Mouse (Mus musculus) frontal cortex, postnatal 14 days (tissue): ENCODE measurements around the gene Cnp.
"Not testable (repeated sequence)": the region's sequence is repeated elsewhere in the genome, so short reads cannot be mapped to it uniquely, and the experiment has no call there.

Source experiments
- DNase-seq, 2 experiments: peaks; one replicate each; pipeline ENCODE4 v3.0.0; 2022; ENCODE audit warnings: low spot score in 2 of 2

Gene Cnp

GRCm38 (mm10) chr11:100574708-100575483 lies at the start of gene Cnp:
TSS of gene Cnp (plus strand) at chr11:100574904.
- DNase-seq, result peak in 1 of 2 experiments; percentile 47

DNA sequence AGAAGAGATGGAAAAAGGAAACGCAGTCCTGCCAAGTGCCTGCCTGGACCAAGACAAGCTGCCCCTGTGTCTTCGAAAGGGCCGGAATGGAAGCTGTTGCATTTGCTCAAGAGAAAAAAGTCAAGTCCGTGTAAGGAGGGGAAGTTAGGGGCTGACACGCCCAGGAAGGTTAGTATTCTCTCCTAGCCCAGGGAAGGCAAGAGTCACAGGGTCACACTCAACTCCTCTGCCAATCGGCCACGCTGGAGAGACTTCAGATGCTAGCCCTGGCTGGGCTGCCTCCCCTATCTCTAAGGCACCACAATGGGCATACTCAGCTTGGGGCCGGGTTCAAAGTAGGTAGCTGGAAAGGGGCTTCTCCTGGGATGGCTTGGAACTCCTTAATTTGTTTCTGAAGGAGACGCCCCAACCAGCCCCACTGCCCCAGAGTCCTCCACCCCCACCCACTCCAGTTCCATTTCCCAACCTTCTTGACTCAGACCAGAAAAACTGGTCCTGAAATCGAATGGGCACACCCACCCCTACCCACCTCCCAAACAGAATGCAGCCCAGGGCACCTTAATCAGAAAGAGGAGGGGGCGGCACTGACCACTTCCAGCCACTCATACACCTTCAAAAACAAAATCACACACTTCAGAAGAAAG lies 49.6 kb upstream of the Cnp start:
- DNase-seq, result no peak

- DNase-seq, result no peak
Measured at GRCm38 (mm10) chr11:100526052-100526816, 48.5 kb upstream of the Cnp start.

- DNase-seq, result peak; percentile 37 to 59
Measured at GRCm38 (mm10) chr11:100527066-100527457, 47.6 kb upstream of the Cnp start.

DNA sequence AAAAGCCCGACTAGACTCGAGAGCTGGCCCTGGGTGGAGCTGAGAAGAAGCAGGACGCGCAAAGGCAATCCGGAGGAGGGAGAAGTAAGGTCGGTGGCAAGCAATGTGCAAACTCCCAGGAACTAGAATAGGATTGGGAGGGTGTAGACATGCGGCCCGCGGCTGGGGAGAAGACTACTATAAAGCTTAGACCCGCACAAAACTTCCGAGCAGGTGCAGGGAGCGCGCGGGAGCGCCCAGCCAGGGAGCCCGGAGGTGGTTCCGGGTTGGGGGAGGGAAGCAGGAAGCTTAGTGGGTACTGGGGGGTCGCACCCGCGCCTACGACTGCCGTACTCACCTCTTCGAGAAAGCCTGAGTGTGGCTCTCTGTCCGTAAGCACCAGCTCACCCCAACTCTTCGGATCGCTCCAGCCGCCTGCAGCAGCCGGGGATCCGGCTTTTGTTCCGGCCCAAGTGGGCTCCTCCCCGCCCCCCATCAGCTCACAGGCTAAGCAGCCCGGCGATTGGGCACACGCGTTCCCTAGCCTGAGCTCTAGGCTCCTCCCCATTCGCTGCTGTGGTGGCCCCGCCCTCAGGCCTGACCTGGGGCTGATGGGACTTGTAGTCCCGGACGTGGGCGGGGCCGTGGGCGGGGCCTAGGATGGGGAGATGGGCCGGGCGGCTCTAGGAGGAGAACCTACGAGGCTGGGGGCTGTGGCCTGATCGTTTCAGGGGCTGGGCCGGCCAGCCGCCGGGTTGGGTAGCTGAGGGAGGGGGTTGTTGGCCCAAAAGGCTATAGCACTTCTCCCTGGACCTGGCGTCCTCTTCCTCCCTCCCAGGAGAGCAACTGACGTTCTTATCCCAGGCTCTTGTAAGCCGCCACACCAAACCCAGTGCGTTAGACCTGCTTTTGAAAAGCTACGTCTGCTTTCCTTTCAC lies 47.0 kb upstream of the Cnp start, which contains the start of gene Acly:
Gene Acly (minus strand): TSS at position 543 of the 917 bp plus-strand sequence.
- peak; percentile 97 to 99 for DNase-seq

GRCm38 (mm10) chr11:100528375-100529165 lies 46.1 kb upstream of the Cnp start:
- DNase-seq, result no peak

GRCm38 (mm10) chr11:100533871-100534270 lies 40.8 kb upstream of the Cnp start:
- DNase-seq, result no peak

- not testable (repeated sequence) for DNase-seq
Measured at GRCm38 (mm10) chr11:100534411-100534810, 40.3 kb upstream of the Cnp start.

- not testable (repeated sequence) for DNase-seq
Measured at GRCm38 (mm10) chr11:100534821-100535220, 39.9 kb upstream of the Cnp start.

DNA sequence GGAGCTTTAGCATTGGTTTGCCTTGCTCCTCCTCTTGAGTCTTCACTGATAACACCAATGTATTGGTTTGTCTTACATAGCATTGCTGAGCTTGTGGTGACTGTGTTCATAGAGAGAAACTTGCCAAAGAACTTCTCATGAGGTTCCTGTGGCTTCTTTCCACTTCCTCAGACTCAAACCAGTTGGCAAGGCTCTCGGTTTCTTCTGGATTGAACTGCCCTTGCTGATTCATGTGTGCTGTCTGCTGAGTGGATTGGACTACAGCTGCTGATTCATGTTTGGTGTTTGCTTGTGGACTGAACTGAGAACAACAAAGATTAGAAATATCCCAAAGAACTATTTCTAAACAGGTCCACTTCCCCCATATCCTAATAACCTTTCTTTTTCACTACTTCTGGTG lies 38.7 kb upstream of the Cnp start:
- DNase-seq, result no peak

DNA sequence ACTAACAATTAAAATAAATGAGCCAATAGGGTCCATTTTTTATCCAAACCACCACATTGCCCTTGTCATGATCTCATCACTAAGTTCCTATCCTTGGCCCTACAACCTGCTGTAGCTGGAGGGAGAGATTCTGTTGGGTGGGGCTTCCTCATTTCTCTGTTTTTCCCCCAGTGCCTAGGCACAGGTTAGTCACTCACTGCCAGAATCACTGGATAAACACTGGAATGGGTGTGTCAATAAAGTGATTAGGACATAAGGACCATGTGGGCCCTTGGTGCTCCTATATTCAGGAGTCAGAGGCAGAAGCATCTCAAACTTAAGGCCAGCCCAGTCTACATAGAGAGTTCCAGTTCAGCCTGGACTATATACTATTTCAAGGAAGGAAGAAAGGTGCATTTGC lies 38.2 kb upstream of the Cnp start:
- DNase-seq, result no peak

- no peak for DNase-seq
Measured at GRCm38 (mm10) chr11:100540966-100541365, 33.7 kb upstream of the Cnp start.

DNA sequence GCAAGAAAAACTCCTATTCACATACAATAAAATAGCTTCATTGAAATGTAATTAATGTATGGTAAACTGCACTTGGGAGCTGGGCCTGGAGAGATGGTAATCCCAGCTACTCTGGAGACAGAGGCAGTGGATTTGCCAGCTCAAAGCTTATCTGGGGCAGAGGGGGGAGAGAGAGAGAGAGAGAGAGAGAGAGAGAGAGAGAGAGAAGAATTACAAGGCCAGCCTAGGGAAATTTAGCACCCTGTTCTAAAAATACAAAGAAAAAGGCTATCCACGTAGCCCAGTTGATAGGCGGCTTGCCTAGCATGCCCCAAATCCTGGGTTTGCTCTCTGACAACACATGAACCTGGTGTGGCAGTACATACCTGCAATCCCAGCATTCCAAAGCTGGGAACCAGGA lies 33.1 kb upstream of the Cnp start:
- DNase-seq, result no peak

DNA sequence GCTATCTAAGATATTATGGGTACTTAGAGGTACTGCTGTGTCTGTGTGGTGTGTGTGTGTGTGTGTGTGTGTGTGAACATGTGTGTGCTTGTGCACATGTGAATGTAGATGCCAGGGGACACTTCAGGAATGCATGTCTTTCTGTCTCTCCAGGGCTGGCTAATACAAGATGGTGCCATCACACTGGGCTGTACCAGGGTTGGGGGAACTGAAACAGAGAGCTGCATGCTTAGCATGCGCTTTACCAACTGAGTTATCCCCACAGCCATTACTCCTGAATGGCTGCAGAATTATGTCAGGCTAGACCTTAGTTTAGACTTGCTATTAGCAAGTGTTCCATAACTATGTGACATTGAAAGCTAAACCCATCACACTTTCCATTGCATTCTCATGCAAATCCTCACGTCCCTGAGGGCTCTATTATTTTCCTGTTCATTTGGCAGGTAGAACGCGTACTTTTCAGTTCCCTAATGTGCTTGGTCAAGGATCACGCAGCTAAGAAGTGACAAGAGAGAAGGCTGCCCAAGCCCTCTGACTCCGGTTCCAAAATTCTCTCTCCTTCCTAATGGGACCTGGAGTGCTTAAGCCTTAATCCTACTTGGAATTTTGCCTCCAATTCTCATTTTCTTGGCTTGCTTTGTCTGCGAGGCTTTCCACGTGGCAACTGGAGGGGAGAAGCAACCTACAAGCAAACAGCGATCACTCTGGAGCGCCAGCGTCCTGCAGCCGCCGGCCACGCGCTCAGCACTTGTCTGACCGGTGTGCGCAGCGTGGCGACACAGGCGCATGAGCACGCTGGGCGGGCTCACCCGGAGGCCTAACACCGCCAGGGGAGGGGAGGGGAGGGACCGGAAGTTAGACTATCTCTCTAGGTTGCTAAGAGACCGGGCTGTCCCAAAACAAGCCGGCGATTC lies 29.6 kb upstream of the Cnp start, which contains the start of gene Ttc25:
Gene Ttc25 (plus strand): TSS at position 776 of the 914 bp plus-strand sequence.
- peak; percentile 56 to 70 for DNase-seq

DNA sequence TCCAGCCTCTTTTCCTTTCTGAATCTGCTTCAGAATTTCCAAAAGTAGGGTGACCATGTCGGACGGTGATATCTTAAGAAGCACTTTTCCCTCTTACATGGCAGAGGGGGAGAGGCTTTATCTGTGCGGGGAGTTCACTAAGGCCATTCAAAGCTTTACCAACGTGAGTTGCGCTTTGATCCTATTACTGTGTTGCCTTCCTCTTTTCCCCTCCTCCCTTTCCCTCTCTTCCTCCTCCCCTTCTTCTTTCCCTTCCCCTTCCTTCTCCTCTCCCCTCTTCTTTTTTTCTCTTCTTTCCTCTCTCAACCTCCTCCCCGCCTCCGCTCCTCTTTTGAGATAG lies 29.0 kb upstream of the Cnp start:
- no peak for DNase-seq

- no peak for DNase-seq
Measured at GRCm38 (mm10) chr11:100546955-100547354, 27.7 kb upstream of the Cnp start.

- DNase-seq, result no peak
Measured at GRCm38 (mm10) chr11:100548141-100548540, 26.6 kb upstream of the Cnp start.

DNA sequence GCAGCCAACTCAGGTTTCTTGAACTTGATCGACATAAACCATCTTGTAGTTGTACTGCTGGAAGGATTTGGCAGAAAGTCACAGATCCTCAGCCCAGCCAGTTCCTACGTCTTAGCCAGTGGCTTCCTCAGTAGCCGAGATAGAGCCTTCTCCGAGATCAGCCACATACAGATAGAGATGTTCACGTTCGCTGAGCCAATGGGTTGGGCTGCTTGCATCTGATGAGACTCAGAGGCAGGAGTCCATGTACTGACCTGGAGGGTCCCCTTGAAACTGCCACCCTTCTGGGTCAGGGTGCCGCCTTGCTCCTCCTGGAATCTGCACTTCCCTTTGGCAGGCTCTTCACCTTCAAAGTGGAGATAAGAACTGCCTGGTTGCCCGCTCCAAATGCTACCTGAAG lies 25.2 kb upstream of the Cnp start:
- no peak for DNase-seq

GRCm38 (mm10) chr11:100550101-100550500 lies 24.6 kb upstream of the Cnp start:
- DNase-seq, result no peak

GRCm38 (mm10) chr11:100552842-100553241 lies 21.9 kb upstream of the Cnp start:
- DNase-seq, result no peak
